Mouse (Mus musculus): ENCODE measurements around the gene Pde4c. TPM values are rescaled to one million over a fixed set of nuclear protein-coding genes. Genes with fewer than 3 reads are reported as not detected.

Gene Pde4c
- polyA plus RNA-seq, 1 experiment = 0.40 TPM

GRCm38 (mm10) chr8:70797081-70798070 is 73.9 kb downstream of the Pde4c start:
- 0 out of 2 replicates have a peak, but pooled peaks have one; percentile 37 for TF ChIP-seq POLR2A (IDR thresholded peaks at IDR 0.05; ENCODE audit: borderline replicate concordance, extremely low read depth, insufficient read depth, insufficient read length, poor library complexity, severe bottlenecking)
- no peak for TF ChIP-seq CTCF (IDR thresholded peaks at IDR 0.05; ENCODE audit: borderline replicate concordance, extremely low read depth, insufficient read depth, insufficient read length)
- DNase-seq (ENCODE audit: low read depth) = peak; percentile 97

- TF ChIP-seq POLR2A (IDR thresholded peaks at IDR 0.05; ENCODE audit: borderline replicate concordance, extremely low read depth, insufficient read depth, insufficient read length, poor library complexity, severe bottlenecking) (no peak), CTCF (IDR thresholded peaks at IDR 0.05; ENCODE audit: borderline replicate concordance, extremely low read depth, insufficient read depth, insufficient read length) (no peak)
- peak; percentile 42 for DNase-seq (ENCODE audit: low read depth)
Observed at GRCm38 (mm10) chr8:70798281-70798680, 74.8 kb downstream of the Pde4c start.

- peak; percentile 9 for DNase-seq (ENCODE audit: low read depth)
- TF ChIP-seq POLR2A (IDR thresholded peaks at IDR 0.05; ENCODE audit: borderline replicate concordance, extremely low read depth, insufficient read depth, insufficient read length, poor library complexity, severe bottlenecking) (no peak), CTCF (IDR thresholded peaks at IDR 0.05; ENCODE audit: borderline replicate concordance, extremely low read depth, insufficient read depth, insufficient read length) (no peak)
Observed at GRCm38 (mm10) chr8:70800648-70801047, 77.1 kb downstream of the Pde4c start.

Other genes with a start within 250 kb of the Pde4c start
- 46.7 and 50.6 TPM in 2 replicates for gene Klhl26, start 246.8 kb upstream of the Pde4c start, polyA plus RNA-seq (2012; rRNA removed)
- 64.8 and 68.6 TPM in 2 replicates for gene Tmem59l, start 236.4 kb upstream of the Pde4c start, polyA plus RNA-seq (2012; rRNA removed)
- gene Crlf1, start 230.6 kb upstream of the Pde4c start, polyA plus RNA-seq (2012; rRNA removed) = 1.4 and 2.5 TPM in 2 replicates
- gene Rex1bd, start 217.0 kb upstream of the Pde4c start, polyA plus RNA-seq (2012; rRNA removed) = 175 and 234 TPM in 2 replicates
- gene Uba52, start 212.9 kb upstream of the Pde4c start, polyA plus RNA-seq (2012; rRNA removed) = 1,073 and 1,241 TPM in 2 replicates
- 485 and 597 TPM in 2 replicates for gene Fkbp8, start 196.0 kb upstream of the Pde4c start, polyA plus RNA-seq (2012; rRNA removed)
- gene Kxd1, start 195.8 kb upstream of the Pde4c start, polyA plus RNA-seq (2012; rRNA removed) = 44.5 and 52.0 TPM in 2 replicates
- gene Ell, start 184.3 kb upstream of the Pde4c start, polyA plus RNA-seq (2012; rRNA removed) = 26.6 and 27.0 TPM in 2 replicates
- 165 and 231 TPM in 2 replicates for gene Isyna1, start 129.3 kb upstream of the Pde4c start, polyA plus RNA-seq (2012; rRNA removed)
- 202 and 236 TPM in 2 replicates for gene Ssbp4, start 114.8 kb upstream of the Pde4c start, polyA plus RNA-seq (2012; rRNA removed)
- 1.4 TPM in 2 replicates for gene Lrrc25, start 107.6 kb upstream of the Pde4c start, polyA plus RNA-seq (2012; rRNA removed)
- 0.23 and 0.26 TPM in 2 replicates for gene Gdf15, start 91.3 kb upstream of the Pde4c start, polyA plus RNA-seq (2012; rRNA removed)
- 80.8 and 83.7 TPM in 2 replicates for gene Pgpep1, start 63.3 kb upstream of the Pde4c start, polyA plus RNA-seq (2012; rRNA removed)
- 159 and 208 TPM in 2 replicates for gene Lsm4, start 50.5 kb upstream of the Pde4c start, polyA plus RNA-seq (2012; rRNA removed)
- gene Jund, start 24.8 kb upstream of the Pde4c start, polyA plus RNA-seq (2012; rRNA removed) = 281 and 291 TPM in 2 replicates
- 0.10 and 0.23 TPM in 2 replicates for gene Iqcn, start 20.3 kb upstream of the Pde4c start, polyA plus RNA-seq (2012; rRNA removed)
- not detected in 2 replicates for gene Gm3336, start 5.2 kb upstream of the Pde4c start, polyA plus RNA-seq (2012; rRNA removed)
- gene Rab3a, start 31.0 kb downstream of the Pde4c start, polyA plus RNA-seq (2012; rRNA removed) = 468 and 475 TPM in 2 replicates
- gene Mpv17l2, start 37.2 kb downstream of the Pde4c start, polyA plus RNA-seq (2012; rRNA removed) = 29.1 and 45.0 TPM in 2 replicates
- 150 and 161 TPM in 2 replicates for gene Pik3r2, start 53.0 kb downstream of the Pde4c start, polyA plus RNA-seq (2012; rRNA removed)
- gene Mast3, start 81.3 kb downstream of the Pde4c start, polyA plus RNA-seq (2012; rRNA removed) = 45.2 and 48.3 TPM in 2 replicates
- 0.11 and 0.14 TPM in 2 replicates for gene Il12rb1, start 84.7 kb downstream of the Pde4c start, polyA plus RNA-seq (2012; rRNA removed)
- gene Arrdc2, start 116.0 kb downstream of the Pde4c start, polyA plus RNA-seq (2012; rRNA removed) = 27.2 and 38.6 TPM in 2 replicates
- gene Kcnn1, start 139.5 kb downstream of the Pde4c start, polyA plus RNA-seq (2012; rRNA removed) = 37.8 and 38.4 TPM in 2 replicates
- 94.9 and 111 TPM in 2 replicates for gene Ccdc124, start 150.2 kb downstream of the Pde4c start, polyA plus RNA-seq (2012; rRNA removed)
- gene Slc5a5, start 169.0 kb downstream of the Pde4c start, polyA plus RNA-seq (2012; rRNA removed) = 1.2 and 1.3 TPM in 2 replicates
- 3,092 and 4,066 TPM in 2 replicates for gene Rpl18a, start 173.7 kb downstream of the Pde4c start, polyA plus RNA-seq (2012; rRNA removed)
- gene Map1s, start 182.2 kb downstream of the Pde4c start, polyA plus RNA-seq (2012; rRNA removed) = 76.8 and 80.6 TPM in 2 replicates

Data from brain, embryonic 14.5 days (tissue).